Mouse (Mus musculus) spleen, adult 2 months (tissue): ENCODE results near the gene Canx.

Experiments
- CTCF ChIP-seq: fragments of 200-500 bp; IDR thresholded peaks from 2 replicates; pipeline ENCODE4 v1.5.1; 2011; ENCODE audit warnings: mild to moderate bottlenecking, inconsistent platforms; ENCODE audit not compliant: insufficient read depth, insufficient read length, insufficient replicate concordance; ENCODE audit errors: extremely low read depth
- POLR2A ChIP-seq: fragments of 200-500 bp; IDR thresholded peaks from 2 replicates; pipeline ENCODE4 v1.6.1; 2011; ENCODE audit warnings: low read depth, low read length, inconsistent platforms

- TF ChIP-seq CTCF: peak; percentile 72; the same call in 1 of the 2 replicates
- no peak for TF ChIP-seq POLR2A
Observed at GRCm38 (mm10) chr11:50364548-50364947, 39.1 kb upstream of the Canx start.
